Mouse (Mus musculus) adrenal gland, postnatal 4 days (tissue): ENCODE results near the gene Gm39115. TPM values are rescaled to one million over a fixed set of nuclear protein-coding genes. Genes with fewer than 3 reads are reported as not detected.
"Not testable (repeated sequence)": the region's sequence is repeated elsewhere in the genome, so short reads cannot be mapped to it uniquely, and the experiment has no call there.

ENCODE experiments used
- DNase-seq, 2 experiments: peaks; one replicate each; pipeline ENCODE4 v3.0.0; 2021 to 2022; ENCODE audit warnings: low spot score in 2 of 2, mixed read lengths in 2 of 2
- long read RNA-seq, 2 experiments: library from polyadenylated mRNA; stranded (forward); transcript quantifications; one replicate each; pipeline ENCODE4 v2.0.0; 2021
- total RNA-seq, 2 experiments: library from RNA; stranded (reverse); gene quantifications; 2 replicates each; pipeline ENCODE4 v1.2.3; 2021

Gm39115 gene
- total RNA-seq: not detected
- long read RNA-seq, experiment 1: 0 reads
- long read RNA-seq, experiment 2: 0 reads

- not testable (repeated sequence) for DNase-seq
Measured at GRCm38 (mm10) chr7:142135934-142136333, at the start of gene Gm39115. TSS of gene Gm39115 (minus strand) at chr7:142136034.

- no peak for DNase-seq
Measured at GRCm38 (mm10) chr7:142181021-142181420, 45.2 kb upstream of the Gm39115 start.

- no peak for DNase-seq
Measured at GRCm38 (mm10) chr7:142178685-142179084, 42.9 kb upstream of the Gm39115 start.

GRCm38 (mm10) chr7:142175905-142176304 lies 40.1 kb upstream of the Gm39115 start, which contains the start of gene Krtap5-2:
TSS of gene Krtap5-2 (minus strand) at chr7:142176005.
- not testable (repeated sequence) for DNase-seq

- no peak for DNase-seq
Measured at GRCm38 (mm10) chr7:142169836-142170235, 34.0 kb upstream of the Gm39115 start.

- not testable (repeated sequence) for DNase-seq
Measured at GRCm38 (mm10) chr7:142165639-142166038, 29.8 kb upstream of the Gm39115 start, which contains the start of gene Gm4553. TSS of gene Gm4553 (minus strand) at chr7:142165739.

GRCm38 (mm10) chr7:142159366-142159765 lies 23.5 kb upstream of the Gm39115 start:
- DNase-seq: no peak

- DNase-seq: not testable (repeated sequence)
Measured at GRCm38 (mm10) chr7:142157013-142157412, 21.2 kb upstream of the Gm39115 start, which contains the start of gene Gm29735. TSS of gene Gm29735 (minus strand) at chr7:142157113.

GRCm38 (mm10) chr7:142155308-142155707 lies 19.5 kb upstream of the Gm39115 start:
- DNase-seq: no peak

- DNase-seq: no peak
Measured at GRCm38 (mm10) chr7:142152191-142152590, 16.4 kb upstream of the Gm39115 start.

- DNase-seq: no peak
Measured at GRCm38 (mm10) chr7:142148633-142149032, 12.8 kb upstream of the Gm39115 start.

GRCm38 (mm10) chr7:142146033-142146432 lies 10.2 kb upstream of the Gm39115 start:
- DNase-seq: peak in 1 of 2 experiments; percentile 37

- no peak for DNase-seq
Measured at GRCm38 (mm10) chr7:142145413-142145940, 9.6 kb upstream of the Gm39115 start.

GRCm38 (mm10) chr7:142144507-142144906 lies 8.7 kb upstream of the Gm39115 start, which contains the start of gene Gm45337:
TSS of gene Gm45337 (minus strand) at chr7:142144607.
- DNase-seq: no peak

- DNase-seq: not testable (repeated sequence)
Measured at GRCm38 (mm10) chr7:142143506-142144010, 7.7 kb upstream of the Gm39115 start.

- DNase-seq: no peak
Measured at GRCm38 (mm10) chr7:142140696-142141095, 4.9 kb upstream of the Gm39115 start.

GRCm38 (mm10) chr7:142134206-142134995 lies 1.4 kb downstream of the Gm39115 start:
- DNase-seq: no peak

GRCm38 (mm10) chr7:142128843-142129242 lies 7.0 kb downstream of the Gm39115 start:
- DNase-seq: no peak

- not testable (repeated sequence) for DNase-seq
Measured at GRCm38 (mm10) chr7:142120629-142121028, 15.2 kb downstream of the Gm39115 start, which contains the start of gene Gm45618. TSS of gene Gm45618 (minus strand) at chr7:142120729.

GRCm38 (mm10) chr7:142119632-142120031 lies 16.2 kb downstream of the Gm39115 start:
- DNase-seq: no peak

GRCm38 (mm10) chr7:142104747-142105146 lies 31.1 kb downstream of the Gm39115 start:
- no peak for DNase-seq

- peak; percentile 42 to 53 for DNase-seq
Measured at GRCm38 (mm10) chr7:142097776-142098175, 38.1 kb downstream of the Gm39115 start.
